ENCODE assay signal across 8 mouse cellular contexts in genomic region chr7:80199851-80200587, GRCm38 (mm10). TPM values are rescaled to one million over a fixed set of nuclear protein-coding genes. Genes with fewer than 3 reads are reported as not detected.
DNase-seq lines count a peak whose midpoint lies in the region; ATAC-seq and TF ChIP-seq lines count a peak whose summit lies in the region.

No protein-coding gene starts in this region.

- TF ChIP-seq POLR2A in cortical plate, adult 2 months (IDR thresholded peaks at IDR 0.05; ENCODE audit: extremely low read depth, insufficient read depth, low read length), result no peak

- no peaks in the 10 kb centered on the region for H3K27me3 ChIP-seq in heart, embryonic 16.5 days (ENCODE audit: control insufficient read depth, insufficient read depth, low read length)
- no peaks in the 10 kb centered on the region for H3K27me3 ChIP-seq in heart, embryonic 11.5 days (ENCODE audit: control insufficient read depth, insufficient read depth, low read length)
- H3K27me3 ChIP-seq in midbrain, embryonic 16.5 days (ENCODE audit: control insufficient read depth, insufficient read depth, low read depth, low read length), result no peaks in the 10 kb centered on the region

- no peak for TF ChIP-seq CTCF in cortical plate, adult 2 months (IDR thresholded peaks at IDR 0.05; ENCODE audit: extremely low read depth, insufficient read depth, low read length)

- ATAC-seq in heart, embryonic 16.5 days (replicated peaks; ENCODE audit: extremely low read depth, insufficient read depth, low FRiP score), result no peak
- ATAC-seq in heart, embryonic 11.5 days (replicated peaks; ENCODE audit: insufficient number of reproducible peaks, low FRiP score, low TSS enrichment), result no peak
- no peak for ATAC-seq in midbrain, embryonic 16.5 days

- H3K36me3 ChIP-seq in heart, embryonic 16.5 days (ENCODE audit: control insufficient read depth, insufficient read depth), result no peaks in the 10 kb centered on the region
- no peaks in the 10 kb centered on the region for H3K36me3 ChIP-seq in heart, embryonic 11.5 days (ENCODE audit: control insufficient read depth, insufficient read depth, low read length)
- H3K36me3 ChIP-seq in midbrain, embryonic 16.5 days (ENCODE audit: control insufficient read depth, insufficient read depth, low read length), result no peaks in the 10 kb centered on the region

- peaks cover 28% of the 10 kb centered on the region for H3K4me1 ChIP-seq in heart, embryonic 16.5 days (ENCODE audit: control insufficient read depth, insufficient read depth, low read length)
- H3K4me1 ChIP-seq in heart, embryonic 11.5 days (ENCODE audit: control insufficient read depth, insufficient read depth, low read length), result peaks cover 23% of the 10 kb centered on the region
- H3K4me1 ChIP-seq in cortical plate, adult 2 months (ENCODE audit: control insufficient read depth, insufficient read depth, low read length), result peaks cover 12% of the 10 kb centered on the region
- H3K4me1 ChIP-seq in midbrain, embryonic 16.5 days (ENCODE audit: control insufficient read depth, insufficient read depth, low read length), result peaks cover 51% of the 10 kb centered on the region

- H3K9ac ChIP-seq in heart, embryonic 16.5 days (ENCODE audit: low read length), result no peak overlapping the region
- no peak overlapping the region for H3K9ac ChIP-seq in heart, embryonic 11.5 days (ENCODE audit: low read depth, low read length)
- no peak overlapping the region for H3K9ac ChIP-seq in midbrain, embryonic 16.5 days (ENCODE audit: low read depth, low read length)

- H3K9me3 ChIP-seq in heart, embryonic 16.5 days (replicated peaks; ENCODE audit: control insufficient read depth, low read length), result no peaks in the 10 kb centered on the region
- H3K9me3 ChIP-seq in heart, embryonic 11.5 days (replicated peaks; ENCODE audit: control insufficient read depth, low read length), result no peaks in the 10 kb centered on the region
- no peaks in the 10 kb centered on the region for H3K9me3 ChIP-seq in midbrain, embryonic 16.5 days (replicated peaks; ENCODE audit: control insufficient read depth, low read length, poor library complexity, severe bottlenecking)

- peak; percentile 73 for DNase-seq in induced T-regulatory cell, adult 2 months (ENCODE audit: low read depth)
- no peak for DNase-seq in urinary bladder, postnatal 36 days (ENCODE audit: low spot score in 2 of 2)
- no peak for DNase-seq in yolk sac, embryonic 10.5 days (ENCODE audit: low spot score)
- no peak for DNase-seq in kidney, adult 18-20 months

- H3K27ac ChIP-seq in heart, embryonic 16.5 days (ENCODE audit: low read length), result no peak overlapping the region
- no peak overlapping the region for H3K27ac ChIP-seq in heart, embryonic 11.5 days (ENCODE audit: low read depth, low read length)
- no peak overlapping the region for H3K27ac ChIP-seq in cortical plate, adult 2 months (ENCODE audit: insufficient read depth, low read length)
- no peak overlapping the region for H3K27ac ChIP-seq in midbrain, embryonic 16.5 days (ENCODE audit: low read length)

- H3K4me2 ChIP-seq in heart, embryonic 16.5 days (ENCODE audit: low read depth, low read length), result peak overlapping the region; percentile 81
- H3K4me2 ChIP-seq in heart, embryonic 11.5 days, result no peak overlapping the region
- H3K4me2 ChIP-seq in midbrain, embryonic 16.5 days (ENCODE audit: low read length), result peak overlapping the region; percentile 79

- 81% methylated on average over 11 of the region's 11 CpGs for whole genome bisulfite sequencing in heart, embryonic 16.5 days
- WGBS in heart, embryonic 11.5 days (ENCODE audit: insufficient replicate concordance), result 74% methylated on average over 11 of the region's 11 CpGs
- WGBS in midbrain, embryonic 16.5 days, result 76% methylated on average over 11 of the region's 11 CpGs

- no peak overlapping the region for H3K4me3 ChIP-seq in heart, embryonic 16.5 days (ENCODE audit: low read length)
- no peak overlapping the region for H3K4me3 ChIP-seq in heart, embryonic 11.5 days (ENCODE audit: low read depth, low read length)
- H3K4me3 ChIP-seq in cortical plate, adult 2 months (ENCODE audit: insufficient read depth, low read length), result peak overlapping the region; percentile 79; the same call in 1 of the 2 replicates
- peak overlapping the region; percentile 75; the same call in 1 of the 2 replicates for H3K4me3 ChIP-seq in midbrain, embryonic 16.5 days (ENCODE audit: low read depth, low read length)

RNA-seq across cellular contexts. Expression of gene Sema4b, which starts 13.4 kb away (rescaled TPM):
- polyA plus RNA-seq in heart, embryonic 16.5 days (2015; fragmentation: Nextera tagmentation; extraction: Ambion mirVana), result 12.1 and 14.4 TPM in 2 replicates
- 5.9 and 8.5 TPM in 2 replicates for polyA plus RNA-seq in heart, embryonic 11.5 days (2014; fragmentation: Nextera tagmentation; extraction: Ambion mirVana)
- polyA plus RNA-seq in cortical plate, adult 2 months (2012; rRNA removed), result 11.6 and 12.5 TPM in 2 replicates
- 25.2 and 25.3 TPM in 2 replicates for polyA plus RNA-seq in midbrain, embryonic 16.5 days (2015; fragmentation: Nextera tagmentation; extraction: Ambion mirVana)

RNA-seq across cellular contexts. Expression of gene Cib1, which starts 32.6 kb away (rescaled TPM):
- 65.6 and 65.9 TPM in 2 replicates for polyA plus RNA-seq in heart, embryonic 16.5 days (2015; fragmentation: Nextera tagmentation; extraction: Ambion mirVana)
- 53.8 and 57.4 TPM in 2 replicates for polyA plus RNA-seq in heart, embryonic 11.5 days (2014; fragmentation: Nextera tagmentation; extraction: Ambion mirVana)
- polyA plus RNA-seq in cortical plate, adult 2 months (2012; rRNA removed), result 31.9 and 35.9 TPM in 2 replicates
- 24.3 and 26.0 TPM in 2 replicates for polyA plus RNA-seq in midbrain, embryonic 16.5 days (2015; fragmentation: Nextera tagmentation; extraction: Ambion mirVana)

RNA-seq across cellular contexts. Expression of gene Gdpgp1, which starts 32.6 kb away (rescaled TPM):
- polyA plus RNA-seq in heart, embryonic 16.5 days (2015; fragmentation: Nextera tagmentation; extraction: Ambion mirVana), result 3.2 and 4.2 TPM in 2 replicates
- polyA plus RNA-seq in heart, embryonic 11.5 days (2014; fragmentation: Nextera tagmentation; extraction: Ambion mirVana), result 4.6 and 5.5 TPM in 2 replicates
- polyA plus RNA-seq in cortical plate, adult 2 months (2012; rRNA removed), result 3.4 and 3.7 TPM in 2 replicates
- 3.7 and 4.6 TPM in 2 replicates for polyA plus RNA-seq in midbrain, embryonic 16.5 days (2015; fragmentation: Nextera tagmentation; extraction: Ambion mirVana)

RNA-seq across cellular contexts. Expression of gene Ttll13, which starts 46.2 kb away (rescaled TPM):
- polyA plus RNA-seq in heart, embryonic 16.5 days (2015; fragmentation: Nextera tagmentation; extraction: Ambion mirVana), result 0.60 and 1.2 TPM in 2 replicates
- 0.31 and 0.51 TPM in 2 replicates for polyA plus RNA-seq in heart, embryonic 11.5 days (2014; fragmentation: Nextera tagmentation; extraction: Ambion mirVana)
- polyA plus RNA-seq in cortical plate, adult 2 months (2012; rRNA removed), result 0.98 and 1.5 TPM in 2 replicates
- 2.9 and 3.0 TPM in 2 replicates for polyA plus RNA-seq in midbrain, embryonic 16.5 days (2015; fragmentation: Nextera tagmentation; extraction: Ambion mirVana)

Comparison
In these comparisons a context has a peak if more than half of its experiments do, and no peak if none do; other contexts are left out.
1. H3K4me3 ChIP-seq: peak in cortical plate, adult 2 months (single experiment) and midbrain, embryonic 16.5 days (single experiment); none in heart, embryonic 16.5 days (single experiment) and heart, embryonic 11.5 days (single experiment).